1 mouse cellular context compared by ENCODE assay signal in the genomic region with DNA sequence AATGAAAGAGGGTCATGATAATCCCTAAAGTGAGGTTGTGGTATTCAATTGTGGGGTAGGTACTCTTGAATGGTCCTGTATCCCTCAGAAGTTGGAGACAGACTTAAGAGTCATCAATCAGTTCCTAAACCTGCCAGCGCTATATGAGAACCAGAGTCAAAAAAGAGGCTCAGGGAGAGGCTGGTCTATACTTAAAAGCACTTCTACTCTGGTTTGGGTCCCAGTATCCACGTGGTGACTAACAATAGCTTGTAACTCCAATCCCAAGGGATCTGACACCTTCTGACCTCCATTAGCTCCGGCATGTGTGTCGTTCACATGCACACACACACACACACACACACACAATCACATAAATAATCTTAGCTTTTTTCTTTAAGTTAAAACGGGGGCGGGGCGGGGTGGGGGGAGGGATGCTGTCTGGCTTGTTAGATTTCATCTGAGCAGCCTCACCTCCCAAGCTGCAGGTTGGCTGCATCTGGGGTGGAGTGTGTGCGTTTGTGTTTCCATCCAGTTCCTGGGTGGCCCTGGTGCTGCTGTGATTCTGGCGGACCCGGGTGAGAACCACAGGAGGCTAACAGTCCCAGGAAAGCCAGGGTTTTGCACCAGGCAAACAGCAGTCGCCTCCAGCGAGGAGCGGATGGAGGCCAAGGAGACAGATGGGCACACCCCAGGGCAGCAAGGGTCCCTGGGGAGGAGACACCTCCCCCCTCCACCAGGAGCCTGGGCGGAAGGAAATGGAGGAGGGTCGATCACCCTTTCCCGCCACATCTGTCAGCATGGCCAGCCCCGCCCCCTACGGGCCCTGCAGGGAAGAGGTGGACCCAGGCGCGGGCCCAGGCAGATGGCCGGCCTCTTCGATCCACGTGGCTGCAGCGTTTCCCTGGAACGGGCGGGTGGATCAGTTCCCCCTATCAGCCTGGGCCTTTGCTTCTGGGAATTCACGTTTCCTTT.
A peak's percentile ranks its signal among the peaks of the same experiment; 100 is the strongest.
TF ChIP-seq lines count a peak whose summit lies in the region.

No protein-coding gene starts in this region.

TF ChIP-seq in CH12.LX, 34 proteins besides CTCF, POLR2A, EP300 and RAD21 (continued from another document):
- TF ChIP-seq ETS1 (conservative IDR thresholded peaks at IDR 0.05; ENCODE audit: low read depth, low read length) (peak; percentile 90), MEF2A (IDR thresholded peaks at IDR 0.05; ENCODE audit: borderline replicate concordance, low read depth, low read length) (peak; percentile 83), NRF1 (IDR thresholded peaks at IDR 0.05; ENCODE audit: low read depth, low read length) (no peak), UBTF (IDR thresholded peaks at IDR 0.05; ENCODE audit: low read depth, low read length) (peak; percentile 36; the same call in 1 of the 2 replicates), JUN (IDR thresholded peaks at IDR 0.05; ENCODE audit: insufficient read depth, low read depth, low read length) (no peak), USF2 (conservative IDR thresholded peaks at IDR 0.05; ENCODE audit: low read depth, low read length) (no peak), ZKSCAN1 (IDR thresholded peaks at IDR 0.05; ENCODE audit: borderline replicate concordance, low read depth, low read length) (no peak), MXI1 (IDR thresholded peaks at IDR 0.05; ENCODE audit: low read depth, low read length) (peak; percentile 97), MAFK (IDR thresholded peaks at IDR 0.05; ENCODE audit: insufficient replicate concordance, low read length) (no peak)
